Mouse (Mus musculus) heart, adult 2 months (tissue): Measurements from ENCODE around the gene Ube2l6. TPM values are rescaled to one million over a fixed set of nuclear protein-coding genes. Genes with fewer than 3 reads are reported as not detected.

ENCODE experiments used
- DNase-seq, 2 experiments: peaks; one replicate each; pipeline ENCODE4 v3.0.0; 2021
- H3K27ac ChIP-seq: fragments of 200-600 bp; 2 replicates; pipeline ENCODE4 v1.8.1; 2022
- H3K27me3 ChIP-seq: fragments of 200-500 bp; 2 replicates; pipeline ENCODE4 v1.6.1; 2012; ENCODE audit warnings: mild to moderate bottlenecking, low read length, inconsistent platforms, mixed read lengths; ENCODE audit not compliant: control insufficient read depth, insufficient read depth
- H3K36me3 ChIP-seq: fragments of 200-500 bp; 2 replicates; pipeline ENCODE4 v1.6.1; 2012; ENCODE audit warnings: low read length, inconsistent platforms; ENCODE audit not compliant: control insufficient read depth, insufficient read depth
- H3K4me1 ChIP-seq: fragments of 200-500 bp; 2 replicates; pipeline ENCODE4 v1.6.1; 2011; ENCODE audit warnings: low read length; ENCODE audit not compliant: control insufficient read depth, insufficient read depth
- H3K4me3 ChIP-seq: fragments of 200-600 bp; 2 replicates; pipeline ENCODE4 v1.8.1; 2022
- H3K79me2 ChIP-seq: fragments of 200-500 bp; replicated peaks from 2 replicates; pipeline ENCODE4 v1.6.1; 2012; ENCODE audit warnings: mild to moderate bottlenecking, inconsistent platforms, low read length, moderate library complexity, mixed read lengths; ENCODE audit not compliant: control insufficient read depth, insufficient read depth
- H3K9ac ChIP-seq: fragments of 200-500 bp; 2 replicates; pipeline ENCODE4 v1.6.1; 2012; ENCODE audit warnings: low read depth, mild to moderate bottlenecking, control low read depth, inconsistent platforms, low read length, mixed read lengths
- CTCF ChIP-seq: fragments of 200-600 bp; IDR thresholded peaks from 2 replicates; pipeline ENCODE4 v1.8.1; 2022; ENCODE audit warnings: antibody characterized with exemption, mild to moderate bottlenecking, moderate library complexity
- EP300 ChIP-seq: fragments of 200-500 bp; IDR thresholded peaks from 2 replicates; pipeline ENCODE4 v1.6.1; 2011; ENCODE audit warnings: low read depth, low read length, control low read depth; ENCODE audit not compliant: insufficient read depth
- POLR2A ChIP-seq: fragments of 200-500 bp; IDR thresholded peaks from 2 replicates; pipeline ENCODE4 v1.6.1; 2011; ENCODE audit warnings: mild to moderate bottlenecking, low read depth, low read length, control low read depth; ENCODE audit not compliant: insufficient read depth
- WGBS: fragments of 180-500 bp; shearing (Covaris S2); methylation state at CpG from one replicate; pipeline ENCODE4 v1.1.7; 2018; 5-methylcytosine and 5-hydroxymethylcytosine counted together
- intact Hi-C: fragments of 180-260 bp; cut with DNase I; formaldehyde crosslinking; loops from one replicate; pipeline ENCODE4 v1.15.1; 2025
- long read RNA-seq: library from polyadenylated mRNA; stranded (forward); transcript quantifications from one replicate; pipeline ENCODE4 v2.0.0, GENCODE M21; 2021
- polyA plus RNA-seq: library from polyadenylated mRNA; depleted of rRNA; stranded (reverse); fragments of >200 nt; gene quantifications from 2 replicates; pipeline ENCODE4 v1.2.3, GENCODE M21; 2012; rRNA removed
- total RNA-seq, 2 experiments: library from RNA; stranded (reverse); gene quantifications; 2 replicates each; pipeline ENCODE4 v1.2.3; 2021

The Ube2l6 gene
- total RNA-seq: 100 to 1,000 TPM in 1 of 2 experiments, 10 to 100 TPM in 1; 26.5 to 109 TPM
- 42.0 and 131 TPM in 2 replicates for polyA plus RNA-seq
- long read RNA-seq, transcript Ube2l6-201 (4 exons, 1,560 nt): major isoform, 116 of 121 reads
- long read RNA-seq, partial matches to known transcripts: 0 of 121 reads
- long read RNA-seq, other reads (novel, unspliced or antisense): 5 of 121 reads

GRCm38 (mm10) chr2:84798493-84798921 lies at the start of gene Ube2l6:
TSS of gene Ube2l6 (plus strand) at chr2:84798828.
- H3K4me3 ChIP-seq: peak within 1 kb of the TSS; percentile 74
- WGBS: 1% methylated on average over 21 of the region's 21 CpGs
- peak; percentile 80 to 83 for DNase-seq
- H3K36me3 ChIP-seq: no peaks in the 10 kb centered on the region
- intact Hi-C loops: loop anchor here (2.0 kb wide), 1 partner anchor 58 kb away; no protein-coding TSS in a partner anchor
- no peak for TF ChIP-seq EP300
- TF ChIP-seq POLR2A: peak; percentile 61
- TF ChIP-seq CTCF: no peak; the same call in 1 of the 2 replicates
- peak within 1 kb of the TSS; percentile 44 for H3K9ac ChIP-seq
- no peaks in the 10 kb centered on the region for H3K4me1 ChIP-seq
- H3K27me3 ChIP-seq: no peaks in the 10 kb centered on the region
- H3K27ac ChIP-seq: peak within 1 kb of the TSS; percentile 77
- H3K79me2 ChIP-seq: no peaks in the 10 kb centered on the region

- Histone ChIP-seq H3K36me3 (no peaks in the 10 kb centered on the region), H3K4me3 (no peak overlapping the region), H3K27me3 (no peaks in the 10 kb centered on the region), H3K9ac (no peak overlapping the region), H3K79me2 (no peaks in the 10 kb centered on the region), H3K27ac (no peak overlapping the region), H3K4me1 (no peaks in the 10 kb centered on the region; the same call in 1 of the 2 replicates)
- no peak for TF ChIP-seq POLR2A
- TF ChIP-seq EP300: 0 out of 2 replicates have a peak, but pooled peaks have one; percentile 29
- WGBS: 35% methylated on average over 6 of the region's 6 CpGs
- peak in 1 of 2 experiments; percentile 48 for DNase-seq
- intact Hi-C loops: no loop called here
Measured at GRCm38 (mm10) chr2:84750115-84750514, 48.5 kb upstream of the Ube2l6 start.

- Histone ChIP-seq H3K27me3 (no peaks in the 10 kb centered on the region), H3K4me1 (no peaks in the 10 kb centered on the region), H3K9ac (no peak overlapping the region), H3K79me2 (no peaks in the 10 kb centered on the region), H3K36me3 (no peaks in the 10 kb centered on the region), H3K4me3 (no peak overlapping the region), H3K27ac (no peak overlapping the region)
- no peak for DNase-seq
- intact Hi-C loops: loop anchor here (5.0 kb wide), 1 partner anchor 299 kb away; no protein-coding TSS in a partner anchor
- no peak for TF ChIP-seq EP300
- TF ChIP-seq CTCF: no peak
- TF ChIP-seq POLR2A: no peak
- WGBS: 62% methylated on average over 5 of the region's 5 CpGs
Measured at GRCm38 (mm10) chr2:84756245-84756644, 42.4 kb upstream of the Ube2l6 start.

GRCm38 (mm10) chr2:84757026-84757682 lies 41.5 kb upstream of the Ube2l6 start:
- WGBS: 72% methylated on average over 7 of the region's 7 CpGs
- intact Hi-C loops: loop anchor here (5.0 kb wide), 1 partner anchor 300 kb away; no protein-coding TSS in a partner anchor
- H3K36me3 ChIP-seq: no peaks in the 10 kb centered on the region

GRCm38 (mm10) chr2:84758542-84759127 lies 40.0 kb upstream of the Ube2l6 start:
- intact Hi-C loops: loop anchor here (2.0 to 5.0 kb wide), 2 partner anchors 20 to 301 kb away; no protein-coding TSS in a partner anchor
- DNase-seq: no peak

More at GRCm38 (mm10) chr2:84757026-84757682, 41.5 kb upstream of the Ube2l6 start:
- Histone ChIP-seq H3K4me3 (no peak overlapping the region), H3K27ac (no peak overlapping the region), H3K4me1 (no peaks in the 10 kb centered on the region), H3K79me2 (no peaks in the 10 kb centered on the region), H3K9ac (no peak overlapping the region), H3K27me3 (no peaks in the 10 kb centered on the region)
- TF ChIP-seq EP300 (no peak), POLR2A (no peak), CTCF (no peak)
- no peak for DNase-seq

More at GRCm38 (mm10) chr2:84758542-84759127, 40.0 kb upstream of the Ube2l6 start:
- Histone ChIP-seq H3K36me3 (no peaks in the 10 kb centered on the region), H3K79me2 (no peaks in the 10 kb centered on the region), H3K27me3 (no peaks in the 10 kb centered on the region), H3K4me3 (no peak overlapping the region), H3K27ac (no peak overlapping the region), H3K9ac (no peak overlapping the region), H3K4me1 (no peaks in the 10 kb centered on the region)
- TF ChIP-seq POLR2A: no peak
- no peak for TF ChIP-seq EP300
- TF ChIP-seq CTCF: peak; percentile 78
- 0% methylated on average over 2 of the region's 2 CpGs for WGBS
